Mouse (Mus musculus) hindbrain, embryonic 14.5 days (tissue): ENCODE data around the gene Gm12184. TPM values are rescaled to one million over a fixed set of nuclear protein-coding genes. Genes with fewer than 3 reads are reported as not detected.

ENCODE experiments used
- ATAC-seq: fragments of 200-750 bp; cut with Nextera tagmentation; 2 replicates; pipeline ENCODE4 v1.8.0; 2017; ENCODE audit warnings: moderate number of reproducible peaks, mild to moderate bottlenecking, moderate TSS enrichment, moderate library complexity; ENCODE audit not compliant: low FRiP score
- DNase-seq: peaks from one replicate; pipeline ENCODE4 v3.0.0-alpha.2; 2015; ENCODE audit warnings: low spot score
- H3K27ac ChIP-seq: fragments of 300-500 bp; sonication (generic); 2 replicates; pipeline ENCODE4 v1.5.1; 2014; ENCODE audit warnings: mild to moderate bottlenecking, moderate library complexity
- H3K27me3 ChIP-seq: fragments of 300-500 bp; sonication (generic); 2 replicates; pipeline ENCODE4 v1.6.1; 2014; ENCODE audit warnings: mild to moderate bottlenecking, low read length, mixed read lengths; ENCODE audit not compliant: control insufficient read depth, insufficient read depth
- H3K36me3 ChIP-seq: fragments of 300-500 bp; sonication (generic); replicated peaks from 2 replicates; pipeline ENCODE4 v1.6.1; 2014; ENCODE audit not compliant: control insufficient read depth, insufficient read depth
- H3K4me1 ChIP-seq: fragments of 300-500 bp; sonication (generic); replicated peaks from 2 replicates; pipeline ENCODE4 v1.6.1; 2014; ENCODE audit warnings: antibody characterized with exemption, low read length, mixed read lengths; ENCODE audit not compliant: control insufficient read depth, insufficient read depth
- H3K4me2 ChIP-seq: fragments of 300-500 bp; sonication (generic); replicated peaks from 2 replicates; pipeline ENCODE4 v1.6.1; 2014; ENCODE audit warnings: mild to moderate bottlenecking, moderate library complexity
- H3K4me3 ChIP-seq: fragments of 300-500 bp; sonication (generic); replicated peaks from 2 replicates; pipeline ENCODE4 v1.5.1; 2014; ENCODE audit warnings: mild to moderate bottlenecking, low read length
- H3K9ac ChIP-seq: fragments of 300-500 bp; sonication (generic); 2 replicates; pipeline ENCODE4 v1.6.1; 2014
- H3K9me3 ChIP-seq: fragments of 300-500 bp; sonication (generic); 2 replicates; pipeline ENCODE4 v1.6.1; 2016; ENCODE audit warnings: low read length; ENCODE audit not compliant: control insufficient read depth
- WGBS: fragments of 180-500 bp; shearing (Covaris S2); extraction: QIAGEN DNeasy Blood & Tissue Kit; methylation state at CpG from one replicate; pipeline ENCODE4 v1.1.7; 2014; 5-methylcytosine and 5-hydroxymethylcytosine counted together
- polyA plus RNA-seq: library from polyadenylated mRNA; unstranded; fragments of >200 nt; fragmentation: Nextera tagmentation; extraction: Ambion mirVana; gene quantifications from 2 replicates; pipeline ENCODE4 v1.2.1, GENCODE M21; 2014

Gene Gm12184
- polyA plus RNA-seq, 1 experiment from 2014 or later = 1.6 TPM

DNA sequence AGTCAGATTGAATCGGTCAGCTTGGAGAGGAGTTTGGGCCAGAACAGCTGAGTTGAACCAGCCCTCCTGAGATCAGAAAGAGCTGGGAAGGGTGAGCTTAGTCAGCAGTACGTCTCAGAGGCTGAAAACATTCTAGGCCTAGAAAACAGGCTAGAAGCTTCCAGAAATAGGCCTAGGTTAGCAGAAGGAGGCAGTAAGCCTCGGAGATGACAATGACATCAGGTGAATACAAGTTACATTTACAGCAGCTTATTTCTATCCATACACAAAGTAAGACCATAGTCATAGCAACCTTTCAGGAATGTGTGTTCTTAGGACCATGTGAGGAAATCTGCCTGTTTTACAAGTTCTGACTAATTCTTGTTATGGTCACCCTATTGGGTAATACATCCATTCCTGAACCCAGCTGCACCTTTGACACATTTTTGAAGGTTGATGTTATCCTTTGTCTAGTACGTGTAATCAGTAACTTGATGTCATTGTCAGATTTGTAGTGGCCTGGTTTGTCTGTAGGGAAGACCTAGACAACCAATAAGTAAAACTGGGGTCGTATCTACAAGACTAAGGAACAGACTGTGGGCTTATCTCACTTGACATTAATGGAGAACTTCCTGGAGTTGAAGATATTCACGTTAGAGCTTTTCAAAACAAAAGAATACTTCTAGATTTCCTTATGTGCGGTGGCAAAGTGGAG, 6.7 kb downstream of the Gm12184 start:
- Histone ChIP-seq H3K9me3 (no peaks in the 10 kb centered on the region), H3K4me3 (no peak overlapping the region), H3K4me2 (no peak overlapping the region), H3K4me1 (peaks cover 29% of the 10 kb centered on the region), H3K27me3 (peaks cover 21% of the 10 kb centered on the region), H3K9ac (no peak overlapping the region), H3K27ac (no peak overlapping the region), H3K36me3 (0 out of 2 replicates have a peak, but pooled peaks cover 2% of the 10 kb centered on the region)
- no peak for DNase-seq
- 81% methylated on average over 7 of the region's 7 CpGs for WGBS
- ATAC-seq = no peak

DNA sequence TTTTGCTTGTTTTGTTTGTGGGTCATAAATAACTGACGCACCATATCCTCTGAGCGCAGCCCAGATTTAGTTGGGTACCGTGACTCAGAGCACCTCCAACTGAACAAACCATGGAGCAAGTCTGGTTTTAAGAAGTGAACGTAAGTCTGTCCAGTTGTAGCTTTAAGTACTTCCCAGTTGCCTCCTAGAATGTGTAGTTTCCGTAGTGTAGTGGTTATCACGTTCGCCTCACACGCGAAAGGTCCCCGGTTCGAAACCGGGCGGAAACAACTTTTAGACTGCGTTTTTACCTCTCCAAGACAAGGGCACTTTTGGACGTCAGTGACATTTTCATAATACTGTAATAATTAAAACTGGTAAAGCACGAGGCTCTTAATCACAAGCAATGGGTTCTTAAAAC, 8.1 kb downstream of the Gm12184 start:
- WGBS = under 1% methylated on average over 16 of the region's 16 CpGs
- H3K9ac ChIP-seq = peak overlapping the region; percentile 88
- peaks cover 29% of the 10 kb centered on the region for H3K4me1 ChIP-seq
- DNase-seq = peak; percentile 100
- peak overlapping the region; percentile 89 for H3K4me2 ChIP-seq
- H3K4me3 ChIP-seq = peak overlapping the region; percentile 81
- ATAC-seq = peak; percentile 0; the same call in 1 of the 2 replicates
- peaks cover 15% of the 10 kb centered on the region; the same call in 1 of the 2 replicates for H3K36me3 ChIP-seq
- no peaks in the 10 kb centered on the region for H3K9me3 ChIP-seq
- H3K27me3 ChIP-seq = peaks cover 9% of the 10 kb centered on the region
- H3K27ac ChIP-seq = no peak overlapping the region

DNA sequence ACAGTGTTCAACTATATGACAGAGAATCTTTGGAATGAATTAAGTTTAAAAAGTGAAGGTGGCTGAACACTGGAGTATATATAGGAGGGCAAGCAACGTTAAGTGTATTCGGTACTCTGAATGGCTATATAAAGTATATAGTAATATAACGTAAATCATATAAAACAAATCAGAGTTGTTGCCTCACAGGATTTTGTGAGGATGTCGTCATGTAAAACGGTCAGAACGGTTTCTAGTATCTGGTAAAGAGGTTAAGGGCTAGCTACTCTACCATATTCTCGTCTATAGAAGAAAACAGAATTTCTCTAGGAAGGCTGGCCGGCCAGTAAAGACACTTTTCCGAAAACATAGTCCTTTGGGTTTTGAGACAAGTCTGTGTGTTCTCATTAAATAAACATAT, 8.7 kb downstream of the Gm12184 start:
- peaks cover 20% of the 10 kb centered on the region; the same call in 1 of the 2 replicates for H3K36me3 ChIP-seq
- H3K4me2 ChIP-seq = peak overlapping the region; percentile 89
- H3K9me3 ChIP-seq = no peaks in the 10 kb centered on the region
- H3K9ac ChIP-seq = peak overlapping the region; percentile 88
- 9% methylated on average over 9 of the region's 9 CpGs for WGBS
- H3K4me1 ChIP-seq = peaks cover 29% of the 10 kb centered on the region
- H3K27ac ChIP-seq = peak overlapping the region; percentile 88
- peak overlapping the region; percentile 81 for H3K4me3 ChIP-seq
- ATAC-seq (no peak), DNase-seq (no peak)
- peaks cover 7% of the 10 kb centered on the region for H3K27me3 ChIP-seq

DNA sequence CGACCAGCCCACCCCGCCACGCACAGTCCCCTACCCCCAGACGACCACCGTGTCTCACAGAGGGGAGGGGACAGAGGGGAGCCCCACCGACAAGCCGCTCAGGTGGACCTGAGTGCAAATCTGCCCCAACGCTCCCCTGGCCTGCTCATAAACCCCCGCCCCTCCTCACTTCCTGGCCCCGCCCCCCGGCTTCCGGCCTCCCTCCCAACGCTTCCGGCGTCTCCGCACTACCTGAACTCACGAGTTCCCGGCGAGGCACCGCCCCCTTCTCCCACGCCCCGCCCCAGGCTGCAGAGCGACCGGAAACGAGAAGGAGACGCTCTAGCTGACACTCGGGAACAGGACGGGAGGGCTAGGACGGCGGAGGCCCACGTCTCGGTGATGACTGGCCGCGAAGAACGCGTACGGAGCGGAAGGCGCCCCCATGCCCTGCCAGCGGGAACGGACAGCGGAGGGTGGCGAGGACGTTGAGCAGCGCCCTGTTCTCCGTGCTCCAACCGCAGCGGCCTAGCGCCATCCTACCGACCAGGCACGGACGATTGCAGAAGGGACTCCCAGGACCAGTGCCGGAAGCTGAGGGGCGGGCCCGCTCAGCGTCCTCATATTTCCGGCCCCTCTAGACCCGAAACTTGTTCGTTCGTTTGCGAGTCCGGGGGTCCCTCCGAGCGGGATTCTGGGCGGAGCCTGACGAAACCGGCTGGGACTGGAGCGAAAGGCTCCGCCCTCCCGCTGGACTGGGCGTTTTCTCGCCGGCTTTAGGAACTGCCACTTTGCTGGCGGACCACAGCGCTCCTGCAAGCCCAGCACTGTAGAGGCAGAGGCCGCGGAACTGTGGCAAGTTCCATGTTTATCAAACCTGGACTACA, 9.4 kb downstream of the Gm12184 start, which contains the start of gene Trim41:
Gene Trim41 (minus strand): TSS at position 554 of the 866 bp plus-strand sequence.
- Histone ChIP-seq H3K4me1 (peaks cover 29% of the 10 kb centered on the region), H3K9ac (peak within 1 kb of the TSS; percentile 88), H3K4me2 (peak within 1 kb of the TSS; percentile 89), H3K36me3 (peaks cover 27% of the 10 kb centered on the region), H3K9me3 (no peaks in the 10 kb centered on the region), H3K27me3 (no peaks in the 10 kb centered on the region; the same call in 1 of the 2 replicates), H3K27ac (peak within 1 kb of the TSS; percentile 88), H3K4me3 (peak within 1 kb of the TSS; percentile 81)
- WGBS = under 1% methylated on average over 75 of the region's 77 CpGs
- peak; percentile 97 for ATAC-seq
- DNase-seq = peak; percentile 96

DNA sequence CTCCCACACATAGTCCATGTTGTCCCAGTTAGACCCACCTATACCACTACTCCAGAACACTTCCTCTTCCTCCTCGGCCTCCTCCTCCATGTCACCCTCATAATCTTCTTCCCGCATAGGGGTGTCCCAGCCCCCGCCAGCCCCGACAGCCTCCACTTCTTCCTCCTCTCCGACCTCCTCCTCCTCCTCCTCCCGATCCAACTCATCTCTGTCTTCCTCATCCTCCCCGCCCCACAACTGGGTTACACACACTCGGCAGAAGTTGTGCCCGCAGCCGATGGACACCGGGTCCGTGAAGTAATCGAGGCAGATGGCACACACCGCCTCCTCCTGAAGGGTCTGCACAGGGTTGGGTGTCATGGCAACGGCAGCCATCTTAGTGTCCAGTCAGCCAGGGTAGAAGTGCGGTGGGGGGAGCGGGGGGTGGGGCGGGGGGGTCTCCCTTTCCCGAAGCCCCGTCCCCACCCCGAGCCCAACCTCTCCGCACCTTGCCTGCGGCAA, 10.1 kb downstream of the Gm12184 start:
- Histone ChIP-seq H3K4me3 (peak overlapping the region; percentile 81), H3K4me2 (peak overlapping the region; percentile 87), H3K9me3 (no peaks in the 10 kb centered on the region), H3K27ac (peak overlapping the region; percentile 76), H3K27me3 (no peaks in the 10 kb centered on the region), H3K36me3 (peaks cover 34% of the 10 kb centered on the region), H3K9ac (peak overlapping the region; percentile 88), H3K4me1 (peaks cover 29% of the 10 kb centered on the region)
- DNase-seq = no peak
- WGBS = 5% methylated on average over 23 of the region's 23 CpGs
- peak; percentile 65 for ATAC-seq

DNA sequence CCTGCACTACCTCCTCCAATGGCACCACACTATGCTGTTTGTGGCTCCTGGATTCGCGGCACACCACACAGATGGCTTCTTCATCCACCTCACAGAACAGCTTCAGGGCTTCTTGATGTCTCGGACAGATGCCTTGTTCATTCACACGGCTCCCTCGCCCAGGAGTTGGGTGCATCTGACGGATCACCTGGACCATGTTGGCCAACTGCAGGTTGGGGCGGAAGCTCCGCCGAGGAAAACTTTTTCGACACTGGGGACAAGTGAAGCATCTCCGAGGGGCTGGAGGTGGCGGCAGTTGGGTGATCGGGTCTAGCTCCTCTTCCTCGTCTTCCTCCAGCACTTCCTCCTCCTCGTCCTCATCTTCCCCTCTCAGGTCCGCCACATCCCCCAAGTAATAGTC, 10.6 kb downstream of the Gm12184 start:
- Histone ChIP-seq H3K9ac (peak overlapping the region; percentile 88), H3K9me3 (no peaks in the 10 kb centered on the region), H3K4me3 (peak overlapping the region; percentile 81), H3K4me1 (peaks cover 29% of the 10 kb centered on the region), H3K27me3 (no peaks in the 10 kb centered on the region), H3K27ac (no peak overlapping the region), H3K4me2 (peak overlapping the region; percentile 87), H3K36me3 (peaks cover 39% of the 10 kb centered on the region)
- WGBS = 77% methylated on average over 16 of the region's 16 CpGs
- DNase-seq (no peak), ATAC-seq (no peak)

DNA sequence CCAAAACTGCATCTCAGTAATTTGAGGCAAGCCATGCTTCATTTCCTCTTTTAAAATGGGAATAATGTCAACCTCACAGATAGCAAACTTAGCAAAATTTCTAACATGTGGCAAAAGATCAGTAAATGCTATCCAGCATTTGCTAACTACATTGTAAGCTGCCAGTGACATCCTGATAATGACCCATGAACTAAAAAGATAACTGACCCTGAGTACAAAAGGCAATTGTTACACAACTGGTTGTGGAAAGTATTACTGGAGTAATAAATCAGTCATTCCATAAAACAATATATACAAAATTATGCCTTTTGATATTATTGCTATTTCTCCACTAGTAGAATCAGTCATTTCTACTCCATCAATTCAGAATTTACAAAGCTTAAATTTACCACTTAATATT, 12.7 kb downstream of the Gm12184 start:
- no peak overlapping the region for H3K4me3 ChIP-seq
- no peaks in the 10 kb centered on the region for H3K27me3 ChIP-seq
- no peak overlapping the region for H3K27ac ChIP-seq
- ATAC-seq (no peak), DNase-seq (no peak)
- peak overlapping the region; percentile 45; the same call in 1 of the 2 replicates for H3K9ac ChIP-seq
- H3K36me3 ChIP-seq = peaks cover 59% of the 10 kb centered on the region
- peaks cover 29% of the 10 kb centered on the region for H3K4me1 ChIP-seq
- H3K4me2 ChIP-seq = no peak overlapping the region
- H3K9me3 ChIP-seq = no peaks in the 10 kb centered on the region

DNA sequence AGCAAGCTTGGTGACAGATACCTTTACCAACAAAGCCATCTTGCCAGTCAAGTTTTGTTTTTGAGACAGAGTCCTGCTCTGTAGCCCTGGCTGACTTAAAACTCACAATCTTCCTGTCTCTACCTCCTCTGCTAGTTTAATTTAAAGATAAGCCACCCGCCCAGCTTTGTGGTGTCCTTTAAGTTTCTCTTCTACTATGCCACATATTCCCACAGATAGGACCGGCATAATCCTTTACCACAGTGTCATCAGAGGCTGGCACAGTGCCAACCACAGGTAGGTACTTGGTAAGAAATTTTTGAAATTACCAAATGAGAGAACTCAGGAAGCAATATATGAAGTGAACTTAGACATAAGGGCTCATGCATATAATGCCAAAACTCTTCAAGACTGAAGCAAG, 16.3 kb downstream of the Gm12184 start:
- H3K27me3 ChIP-seq = no peaks in the 10 kb centered on the region
- DNase-seq (no peak), ATAC-seq (no peak)
- H3K4me2 ChIP-seq = no peak overlapping the region
- WGBS = 93% methylated on average over 2 of the region's 2 CpGs
- H3K4me1 ChIP-seq = peaks cover 11% of the 10 kb centered on the region
- no peak overlapping the region for H3K9ac ChIP-seq
- H3K4me3 ChIP-seq = no peak overlapping the region
- H3K9me3 ChIP-seq = no peaks in the 10 kb centered on the region
- peaks cover 96% of the 10 kb centered on the region for H3K36me3 ChIP-seq
- H3K27ac ChIP-seq = no peak overlapping the region

DNA sequence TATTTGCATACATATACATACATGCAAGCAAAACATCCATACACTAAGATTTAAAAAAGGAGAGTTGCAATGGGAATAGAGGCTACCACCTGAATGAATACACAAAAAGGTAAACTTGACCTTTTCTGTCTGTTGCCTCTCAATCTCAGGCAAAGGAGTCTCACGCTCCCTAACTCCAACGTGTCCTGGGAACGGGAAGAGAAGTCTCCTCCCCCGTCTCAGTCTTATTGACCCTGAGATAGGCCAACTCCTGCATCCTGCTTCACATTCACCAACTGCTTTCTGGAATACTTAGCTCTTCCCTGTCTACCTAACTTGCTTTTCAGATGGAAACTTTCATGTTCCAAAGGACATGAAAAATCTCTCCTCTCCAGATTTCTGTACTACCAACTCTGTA, 17.0 kb downstream of the Gm12184 start:
- Histone ChIP-seq H3K27me3 (no peaks in the 10 kb centered on the region), H3K4me2 (no peak overlapping the region), H3K36me3 (peaks cover 98% of the 10 kb centered on the region), H3K4me1 (peaks cover 4% of the 10 kb centered on the region; the same call in 1 of the 2 replicates), H3K9me3 (no peaks in the 10 kb centered on the region), H3K9ac (no peak overlapping the region), H3K4me3 (no peak overlapping the region), H3K27ac (no peak overlapping the region)
- 79% methylated on average over 4 of the region's 4 CpGs for WGBS
- DNase-seq = no peak
- ATAC-seq = no peak
